ENCODE assay signal across 11 mouse cellular contexts in genomic region chr6:8686678-8687580, GRCm38 (mm10).
A peak's percentile ranks its signal among the peaks of the same experiment; 100 is the strongest.
DNase-seq lines count a peak whose midpoint lies in the region; ATAC-seq and TF ChIP-seq lines count a peak whose summit lies in the region.
"Had no signal": no experiment of that assay in that cellular context is flagged by ENCODE, and none has a peak within 500 bp of the region (broad histone marks: within the 10 kb centered on the region; RNA-seq: fewer than 3 reads in every experiment).

No protein-coding gene starts in this region.

- H3K4me2 ChIP-seq in forebrain, embryonic 14.5 days (ENCODE audit: low read length) = no peak overlapping the region
- no peak overlapping the region for H3K4me2 ChIP-seq in forebrain, embryonic 16.5 days (ENCODE audit: low read length)
- H3K4me2 ChIP-seq in liver, postnatal 0 days (ENCODE audit: low read depth, low read length) = no peak overlapping the region; the same call in 1 of the 2 replicates
- H3K4me2 ChIP-seq in liver, embryonic 11.5 days = no peak overlapping the region

- TF ChIP-seq EP300 in liver, postnatal 0 days (IDR thresholded peaks at IDR 0.05; ENCODE audit: low read depth) = peak; percentile 30; the same call in 1 of the 2 replicates

- H3K36me3 ChIP-seq in forebrain, embryonic 14.5 days (ENCODE audit: control insufficient read depth, insufficient read depth, low read length) = no peaks in the 10 kb centered on the region
- H3K36me3 ChIP-seq in forebrain, embryonic 16.5 days (ENCODE audit: control insufficient read depth, insufficient read depth) = no peaks in the 10 kb centered on the region
- H3K36me3 ChIP-seq in liver, postnatal 0 days (replicated peaks; ENCODE audit: insufficient read depth, low read length) = no peaks in the 10 kb centered on the region
- no peaks in the 10 kb centered on the region for H3K36me3 ChIP-seq in liver, embryonic 11.5 days (ENCODE audit: control insufficient read depth, insufficient read depth, low read length)
- H3K36me3 ChIP-seq in thymus, adult 2 months (ENCODE audit: control insufficient read depth, insufficient read depth, low read length) = no peaks in the 10 kb centered on the region
- H3K36me3 ChIP-seq: hindbrain, embryonic 10.5 days had no signal

- H3K4me1 ChIP-seq in forebrain, embryonic 14.5 days (ENCODE audit: control insufficient read depth, insufficient read depth, low read length) = no peaks in the 10 kb centered on the region
- H3K4me1 ChIP-seq in forebrain, embryonic 16.5 days (replicated peaks; ENCODE audit: control insufficient read depth, insufficient read depth, low read length) = no peaks in the 10 kb centered on the region
- H3K4me1 ChIP-seq in liver, postnatal 0 days (ENCODE audit: insufficient read depth) = peaks cover 11% of the 10 kb centered on the region
- H3K4me1 ChIP-seq in liver, embryonic 11.5 days (replicated peaks; ENCODE audit: control insufficient read depth, insufficient read depth, low read length) = no peaks in the 10 kb centered on the region
- H3K4me1 ChIP-seq in thymus, adult 2 months (replicated peaks; ENCODE audit: control insufficient read depth, insufficient read depth, low read length) = no peaks in the 10 kb centered on the region
- H3K4me1 ChIP-seq: hindbrain, embryonic 10.5 days had no signal

- H3K27me3 ChIP-seq in forebrain, embryonic 14.5 days (replicated peaks; ENCODE audit: control insufficient read depth, insufficient read depth, low read length) = no peaks in the 10 kb centered on the region
- H3K27me3 ChIP-seq in forebrain, embryonic 16.5 days (replicated peaks; ENCODE audit: control insufficient read depth, insufficient read depth, low read length) = no peaks in the 10 kb centered on the region
- H3K27me3 ChIP-seq in liver, postnatal 0 days (ENCODE audit: insufficient read depth, low read length) = no peaks in the 10 kb centered on the region
- no peaks in the 10 kb centered on the region for H3K27me3 ChIP-seq in liver, embryonic 11.5 days (replicated peaks; ENCODE audit: control insufficient read depth, insufficient read depth, low read length)
- no peaks in the 10 kb centered on the region for H3K27me3 ChIP-seq in thymus, adult 2 months (ENCODE audit: control insufficient read depth, insufficient read depth, low read length)

- H3K9ac ChIP-seq in forebrain, embryonic 14.5 days (ENCODE audit: low read length) = no peak overlapping the region
- H3K9ac ChIP-seq in forebrain, embryonic 16.5 days (replicated peaks; ENCODE audit: low read depth, low read length) = no peak overlapping the region
- no peak overlapping the region for H3K9ac ChIP-seq in liver, postnatal 0 days (replicated peaks)
- no peak overlapping the region for H3K9ac ChIP-seq in liver, embryonic 11.5 days (ENCODE audit: low read depth, low read length)

- 81% methylated on average over 14 of the region's 14 CpGs for WGBS in forebrain, embryonic 14.5 days
- 75% methylated on average over 14 of the region's 14 CpGs for WGBS in forebrain, embryonic 16.5 days
- 64% methylated on average over 14 of the region's 14 CpGs for WGBS in liver, postnatal 0 days (ENCODE audit: insufficient replicate concordance)
- WGBS in liver, embryonic 11.5 days = 79% methylated on average over 14 of the region's 14 CpGs
- WGBS in thymus, adult 2 months = 76% methylated on average over 14 of the region's 14 CpGs

- no peak overlapping the region for H3K27ac ChIP-seq in forebrain, embryonic 14.5 days (ENCODE audit: low read depth, low read length)
- H3K27ac ChIP-seq in forebrain, embryonic 16.5 days (ENCODE audit: low read length) = no peak overlapping the region
- peak overlapping the region; percentile 44 for H3K27ac ChIP-seq in liver, postnatal 0 days (ENCODE audit: low read depth)
- H3K27ac ChIP-seq in liver, embryonic 11.5 days (ENCODE audit: low read depth, low read length) = no peak overlapping the region
- H3K27ac ChIP-seq in thymus, adult 2 months (ENCODE audit: control insufficient read depth, insufficient read depth, low read length) = no peak overlapping the region
- H3K27ac ChIP-seq: hindbrain, embryonic 10.5 days had no signal

- no peak overlapping the region for H3K4me3 ChIP-seq in forebrain, embryonic 14.5 days (ENCODE audit: low read depth, low read length)
- H3K4me3 ChIP-seq in forebrain, embryonic 16.5 days (replicated peaks; ENCODE audit: low read length) = no peak overlapping the region
- H3K4me3 ChIP-seq in liver, postnatal 0 days (ENCODE audit: low read depth, low read length) = no peak overlapping the region
- H3K4me3 ChIP-seq in liver, embryonic 11.5 days (ENCODE audit: low read depth, low read length) = no peak overlapping the region
- H3K4me3 ChIP-seq in thymus, adult 2 months (ENCODE audit: control insufficient read depth, insufficient read depth, low read length) = no peak overlapping the region
- H3K4me3 ChIP-seq: hindbrain, embryonic 10.5 days had no signal

- no peak for TF ChIP-seq POLR2A in thymus, adult 2 months (IDR thresholded peaks at IDR 0.05; ENCODE audit: control insufficient read depth, extremely low read depth, insufficient read depth, low read length, poor library complexity)

- intact Hi-C loops in heart, postnatal 10 days (cut with DNase I) = no loop called here

- peak; percentile 22 for DNase-seq in forebrain, embryonic 14.5 days (ENCODE audit: low spot score)
- DNase-seq in liver, postnatal 0 days = no peak
- DNase-seq in liver, embryonic 11.5 days (ENCODE audit: low spot score) = no peak
- peak; percentile 20 to 42 for DNase-seq in heart, postnatal 10 days
- no peak for DNase-seq in layer of hippocampus, adult 11-12 months (ENCODE audit: low spot score)
- no peak for DNase-seq in thymus, adult 2 months
- DNase-seq: kidney, postnatal 10 days; right cerebral cortex, postnatal 4 days had no signal

- no peak for TF ChIP-seq CTCF in liver, postnatal 0 days (IDR thresholded peaks at IDR 0.05; ENCODE audit: low read depth)
- TF ChIP-seq CTCF in thymus, adult 2 months (IDR thresholded peaks at IDR 0.05; ENCODE audit: borderline replicate concordance, control insufficient read depth, extremely low read depth, insufficient read depth, low read length, poor library complexity) = no peak

- no peak for ATAC-seq in forebrain, embryonic 14.5 days
- no peak for ATAC-seq in forebrain, embryonic 16.5 days
- ATAC-seq in liver, postnatal 0 days = peak; percentile 40; the same call in 1 of the 2 replicates
- no peak for ATAC-seq in liver, embryonic 11.5 days (replicated peaks; ENCODE audit: low FRiP score)
- peak; percentile 65 for ATAC-seq in neutrophil, adult 5-6 weeks (ENCODE audit: extremely low read depth, insufficient number of reproducible peaks, low FRiP score, poor library complexity, severe bottlenecking)

- no peaks in the 10 kb centered on the region for H3K9me3 ChIP-seq in forebrain, embryonic 14.5 days (replicated peaks; ENCODE audit: control insufficient read depth, low read length)
- no peaks in the 10 kb centered on the region for H3K9me3 ChIP-seq in forebrain, embryonic 16.5 days (ENCODE audit: control insufficient read depth, low read length)
- H3K9me3 ChIP-seq in liver, postnatal 0 days (ENCODE audit: low read length) = no peaks in the 10 kb centered on the region
- H3K9me3 ChIP-seq in liver, embryonic 11.5 days (ENCODE audit: control insufficient read depth, low read length) = no peaks in the 10 kb centered on the region
- H3K9me3 ChIP-seq: hindbrain, embryonic 10.5 days had no signal

Comparison
In these comparisons a context has a peak if more than half of its experiments do, and no peak if none do; other contexts are left out.
1. ATAC-seq: peak in liver, postnatal 0 days (single experiment) and neutrophil, adult 5-6 weeks (single experiment); none in forebrain, embryonic 14.5 days (single experiment), forebrain, embryonic 16.5 days (single experiment) and liver, embryonic 11.5 days (single experiment).
2. DNase-seq: peak in forebrain, embryonic 14.5 days (single experiment) and heart, postnatal 10 days (2 of 2); none in liver, postnatal 0 days (single experiment), liver, embryonic 11.5 days (single experiment), layer of hippocampus, adult 11-12 months (single experiment) and thymus, adult 2 months (single experiment).